Mouse (Mus musculus): ENCODE results near the gene E2f8. TPM values are rescaled to one million over a fixed set of nuclear protein-coding genes. Genes with fewer than 3 reads are reported as not detected.

The E2f8 gene
- 18.8 and 20.5 TPM in 2 replicates for polyA plus RNA-seq (2015; fragmentation: Nextera tagmentation; extraction: Ambion mirVana)

DNA sequence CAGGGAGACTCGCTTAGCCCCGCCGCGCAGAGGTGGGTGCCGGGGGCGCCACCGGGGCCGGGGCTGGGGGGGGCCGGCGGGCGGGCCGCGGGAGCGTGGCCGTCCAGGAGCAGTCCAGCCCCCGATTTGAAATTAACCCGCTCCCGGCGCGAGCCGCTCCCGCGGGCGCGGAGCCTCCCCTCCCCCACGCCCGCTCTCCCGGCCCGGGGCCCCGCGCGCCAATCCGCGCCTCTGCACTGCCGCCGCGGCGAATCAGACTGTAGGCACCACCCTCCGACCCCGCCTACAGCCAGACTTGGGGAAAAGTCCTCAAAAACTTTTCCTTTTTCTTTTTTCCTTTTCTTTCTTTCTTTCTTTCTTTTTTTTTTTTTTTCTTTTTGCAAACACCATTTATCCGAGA, at the start of gene E2f8:
Gene E2f8, minus strand, starts transcription at position 111 of the 400 bp plus-strand sequence.
- WGBS: under 1% methylated on average over 41 of the region's 41 CpGs
- Histone ChIP-seq H3K27ac (replicated peaks) (peak within 1 kb of the TSS; percentile 83), H3K4me1 (peaks cover 20% of the 10 kb centered on the region; the same call in 1 of the 2 replicates), H3K9me3 (replicated peaks) (no peaks in the 10 kb centered on the region), H3K27me3 (peaks cover 11% of the 10 kb centered on the region; the same call in 1 of the 2 replicates), H3K4me2 (replicated peaks) (peak within 1 kb of the TSS; percentile 94), H3K9ac (peak within 1 kb of the TSS; percentile 62), H3K36me3 (0 out of 2 replicates have a peak, but pooled peaks cover 9% of the 10 kb centered on the region), H3K4me3 (replicated peaks) (peak within 1 kb of the TSS; percentile 87)
- ATAC-seq (ENCODE audit: insufficient number of reproducible peaks, low FRiP score, low TSS enrichment, low read depth): peak; percentile 86

DNA sequence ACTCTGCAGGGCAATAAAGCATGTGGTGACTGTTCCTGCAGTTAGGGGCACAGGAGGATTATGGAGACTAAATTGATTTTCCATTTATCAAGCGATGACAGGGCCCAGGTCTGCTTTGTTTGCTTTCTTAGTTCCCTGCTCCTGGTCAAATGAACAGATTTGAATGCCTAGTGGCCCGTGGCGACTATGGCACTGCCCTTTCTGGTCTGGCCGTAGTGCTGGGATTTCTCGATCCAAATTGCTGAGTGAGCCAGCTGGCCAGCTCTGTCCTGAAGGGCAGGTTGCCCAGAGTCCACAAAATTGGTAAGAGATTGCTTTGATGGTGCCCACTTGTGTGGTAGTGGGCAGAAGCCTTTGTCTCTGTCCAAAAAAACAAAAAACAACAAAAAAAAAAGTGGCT, 49.0 kb upstream of the E2f8 start:
- Histone ChIP-seq H3K9me3 (replicated peaks) (no peaks in the 10 kb centered on the region), H3K4me2 (replicated peaks) (no peak overlapping the region), H3K4me3 (replicated peaks) (no peak overlapping the region), H3K27ac (replicated peaks) (no peak overlapping the region), H3K4me1 (no peaks in the 10 kb centered on the region), H3K27me3 (peaks cover 7% of the 10 kb centered on the region; the same call in 1 of the 2 replicates), H3K9ac (no peak overlapping the region), H3K36me3 (no peaks in the 10 kb centered on the region)
- ATAC-seq (ENCODE audit: insufficient number of reproducible peaks, low FRiP score, low TSS enrichment, low read depth): no peak
- 75% methylated on average over 5 of the region's 5 CpGs for WGBS

- no peak for ATAC-seq (ENCODE audit: insufficient number of reproducible peaks, low FRiP score, low TSS enrichment, low read depth)
- Histone ChIP-seq H3K9ac (no peak overlapping the region), H3K27ac (replicated peaks) (no peak overlapping the region), H3K4me3 (replicated peaks) (no peak overlapping the region), H3K4me1 (peaks cover 4% of the 10 kb centered on the region; the same call in 1 of the 2 replicates), H3K36me3 (no peaks in the 10 kb centered on the region), H3K4me2 (replicated peaks) (no peak overlapping the region), H3K27me3 (no peaks in the 10 kb centered on the region), H3K9me3 (replicated peaks) (no peaks in the 10 kb centered on the region)
- 15% methylated on average over 3 of the region's 3 CpGs for WGBS
These were observed 47.0 kb upstream of the E2f8 start for GRCm38 (mm10) chr7:48928364-48928763.

DNA sequence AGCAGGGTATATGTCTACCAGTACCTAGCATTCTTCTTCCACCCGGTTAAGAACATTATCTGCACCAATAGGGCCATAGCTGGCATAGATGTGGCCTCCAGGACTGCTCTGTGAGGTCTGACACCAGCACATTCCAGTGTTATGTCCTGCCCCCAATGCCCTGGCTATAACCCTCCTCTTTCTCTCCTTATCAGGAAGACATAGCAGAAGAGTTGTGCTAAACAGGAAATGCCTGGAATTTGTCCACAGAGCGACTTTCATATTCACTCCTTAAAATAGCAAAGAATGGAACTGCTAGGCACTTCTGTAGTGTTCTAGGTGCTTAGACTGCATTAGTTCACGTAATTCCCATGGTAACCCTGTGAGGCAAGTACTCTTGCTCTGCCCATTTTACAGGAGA, 43.8 kb upstream of the E2f8 start:
- Histone ChIP-seq H3K36me3 (no peaks in the 10 kb centered on the region), H3K4me1 (peaks cover 4% of the 10 kb centered on the region; the same call in 1 of the 2 replicates), H3K27me3 (no peaks in the 10 kb centered on the region), H3K27ac (replicated peaks) (no peak overlapping the region), H3K9ac (no peak overlapping the region), H3K4me2 (replicated peaks) (no peak overlapping the region), H3K9me3 (replicated peaks) (no peaks in the 10 kb centered on the region), H3K4me3 (replicated peaks) (no peak overlapping the region)
- WGBS: 71% methylated on average over 3 of the region's 3 CpGs
- ATAC-seq (ENCODE audit: insufficient number of reproducible peaks, low FRiP score, low TSS enrichment, low read depth): no peak

GRCm38 (mm10) chr7:48923620-48924019, 42.2 kb upstream of the E2f8 start:
- WGBS: 70% methylated on average over 10 of the region's 10 CpGs
- Histone ChIP-seq H3K36me3 (no peaks in the 10 kb centered on the region), H3K4me3 (replicated peaks) (no peak overlapping the region), H3K27ac (replicated peaks) (no peak overlapping the region), H3K9ac (no peak overlapping the region), H3K27me3 (no peaks in the 10 kb centered on the region), H3K4me2 (replicated peaks) (no peak overlapping the region), H3K4me1 (peaks cover 4% of the 10 kb centered on the region; the same call in 1 of the 2 replicates), H3K9me3 (replicated peaks) (no peaks in the 10 kb centered on the region)
- no peak for ATAC-seq (ENCODE audit: insufficient number of reproducible peaks, low FRiP score, low TSS enrichment, low read depth)

- H3K4me3 ChIP-seq (replicated peaks): no peak overlapping the region
- no peaks in the 10 kb centered on the region for H3K36me3 ChIP-seq
- WGBS: 40% methylated on average over 11 of the region's 11 CpGs
- H3K27me3 ChIP-seq: peaks cover 12% of the 10 kb centered on the region
- no peak overlapping the region for H3K9ac ChIP-seq
- H3K27ac ChIP-seq (replicated peaks): no peak overlapping the region
- no peak for ATAC-seq (ENCODE audit: insufficient number of reproducible peaks, low FRiP score, low TSS enrichment, low read depth)
- H3K4me2 ChIP-seq (replicated peaks): no peak overlapping the region
- H3K4me1 ChIP-seq: peaks cover 4% of the 10 kb centered on the region; the same call in 1 of the 2 replicates
- H3K9me3 ChIP-seq (replicated peaks): no peaks in the 10 kb centered on the region
These were observed 37.0 kb upstream of the E2f8 start for GRCm38 (mm10) chr7:48918389-48918788.

DNA sequence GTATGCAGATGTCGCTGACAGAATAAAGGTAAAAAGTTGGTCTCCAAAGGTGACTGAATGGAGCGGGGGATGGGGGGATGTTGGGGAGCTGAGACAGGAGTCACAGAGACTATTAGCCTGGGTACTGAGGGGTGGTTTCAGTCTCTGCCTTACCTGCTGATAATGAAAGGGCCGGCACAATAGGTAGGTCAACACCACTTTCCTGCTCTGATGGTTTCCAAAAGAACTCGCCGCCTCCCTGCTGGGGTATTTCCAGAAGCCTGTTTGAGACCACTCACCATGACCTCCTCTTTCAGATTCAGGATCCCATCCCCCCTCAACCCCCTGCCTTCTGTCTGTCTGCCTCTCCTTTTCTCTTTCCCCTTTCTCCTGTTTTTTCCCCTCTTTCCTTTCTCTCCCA, 36.6 kb upstream of the E2f8 start:
- H3K9ac ChIP-seq: no peak overlapping the region
- H3K27me3 ChIP-seq: peaks cover 12% of the 10 kb centered on the region
- no peak overlapping the region for H3K4me3 ChIP-seq (replicated peaks)
- H3K27ac ChIP-seq (replicated peaks): no peak overlapping the region
- 30% methylated on average over 5 of the region's 5 CpGs for WGBS
- ATAC-seq (ENCODE audit: insufficient number of reproducible peaks, low FRiP score, low TSS enrichment, low read depth): no peak
- peaks cover 4% of the 10 kb centered on the region; the same call in 1 of the 2 replicates for H3K4me1 ChIP-seq
- H3K4me2 ChIP-seq (replicated peaks): no peak overlapping the region
- no peaks in the 10 kb centered on the region for H3K9me3 ChIP-seq (replicated peaks)
- no peaks in the 10 kb centered on the region for H3K36me3 ChIP-seq

- 20% methylated on average over 5 of the region's 5 CpGs for WGBS
- no peak overlapping the region for H3K4me3 ChIP-seq (replicated peaks)
- no peaks in the 10 kb centered on the region for H3K36me3 ChIP-seq
- no peak overlapping the region for H3K27ac ChIP-seq (replicated peaks)
- H3K4me2 ChIP-seq (replicated peaks): no peak overlapping the region
- peaks cover 4% of the 10 kb centered on the region; the same call in 1 of the 2 replicates for H3K4me1 ChIP-seq
- peaks cover 12% of the 10 kb centered on the region for H3K27me3 ChIP-seq
- H3K9ac ChIP-seq: no peak overlapping the region
- ATAC-seq (ENCODE audit: insufficient number of reproducible peaks, low FRiP score, low TSS enrichment, low read depth): no peak
- no peaks in the 10 kb centered on the region for H3K9me3 ChIP-seq (replicated peaks)
These were observed 36.1 kb upstream of the E2f8 start for GRCm38 (mm10) chr7:48917463-48917862.

DNA sequence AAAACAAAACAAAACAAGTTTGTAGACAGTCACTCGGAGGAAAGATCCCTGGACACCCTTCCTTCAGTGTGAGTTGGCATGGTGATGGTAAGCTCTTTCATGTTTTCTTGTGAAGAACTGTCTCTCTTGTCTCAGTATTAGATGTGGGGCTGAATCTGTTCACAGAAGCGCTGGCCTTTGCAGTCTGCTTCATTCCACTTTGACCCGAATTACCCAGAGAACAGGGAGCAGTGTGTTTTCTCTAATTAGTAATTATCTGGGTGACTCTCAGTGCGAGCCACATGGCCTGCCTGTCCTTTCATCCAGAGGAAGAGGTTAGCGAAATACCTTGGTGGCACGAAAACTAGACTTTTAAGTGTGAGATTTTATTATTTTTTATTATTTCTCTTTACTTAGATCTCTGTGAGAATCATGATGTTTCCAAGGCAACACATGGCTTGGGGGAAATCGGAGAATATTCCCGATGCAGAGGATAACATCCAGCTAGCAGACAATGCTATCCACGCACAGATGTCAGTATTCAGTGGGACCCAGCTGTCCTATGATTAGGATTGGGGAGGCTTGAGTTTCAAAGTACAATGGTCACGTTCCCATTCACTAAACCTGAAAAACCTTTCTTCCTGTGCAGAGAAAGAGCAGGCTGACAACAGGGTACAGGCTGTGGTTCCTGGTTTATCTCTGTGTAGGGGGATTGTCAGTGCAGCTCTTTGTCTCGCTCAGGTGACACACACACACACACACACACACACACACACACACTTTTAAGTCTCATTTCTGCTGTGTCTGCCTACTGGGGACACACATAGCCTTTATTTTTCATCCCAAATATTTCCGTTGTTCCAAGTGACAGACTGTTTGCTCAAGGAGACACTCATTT, 33.5 kb upstream of the E2f8 start:
- H3K27me3 ChIP-seq: peaks cover 12% of the 10 kb centered on the region
- WGBS: 44% methylated on average over 12 of the region's 12 CpGs
- ATAC-seq (ENCODE audit: insufficient number of reproducible peaks, low FRiP score, low TSS enrichment, low read depth): no peak
- H3K4me1 ChIP-seq: peaks cover 16% of the 10 kb centered on the region
- no peaks in the 10 kb centered on the region for H3K36me3 ChIP-seq
- H3K9ac ChIP-seq: no peak overlapping the region
- H3K4me3 ChIP-seq (replicated peaks): no peak overlapping the region
- H3K4me2 ChIP-seq (replicated peaks): no peak overlapping the region
- H3K27ac ChIP-seq (replicated peaks): no peak overlapping the region
- H3K9me3 ChIP-seq (replicated peaks): no peaks in the 10 kb centered on the region

GRCm38 (mm10) chr7:48911146-48911545, 29.8 kb upstream of the E2f8 start:
- H3K36me3 ChIP-seq: no peaks in the 10 kb centered on the region
- H3K9ac ChIP-seq: no peak overlapping the region
- no peak overlapping the region for H3K4me2 ChIP-seq (replicated peaks)
- peaks cover 22% of the 10 kb centered on the region for H3K4me1 ChIP-seq
- H3K27ac ChIP-seq (replicated peaks): no peak overlapping the region
- H3K9me3 ChIP-seq (replicated peaks): no peaks in the 10 kb centered on the region
- no peak for ATAC-seq (ENCODE audit: insufficient number of reproducible peaks, low FRiP score, low TSS enrichment, low read depth)
- no peak overlapping the region for H3K4me3 ChIP-seq (replicated peaks)
- H3K27me3 ChIP-seq: no peaks in the 10 kb centered on the region

GRCm38 (mm10) chr7:48910282-48910681, 28.9 kb upstream of the E2f8 start:
- H3K36me3 ChIP-seq: no peaks in the 10 kb centered on the region
- H3K27me3 ChIP-seq: no peaks in the 10 kb centered on the region
- no peaks in the 10 kb centered on the region for H3K9me3 ChIP-seq (replicated peaks)
- H3K4me2 ChIP-seq (replicated peaks): no peak overlapping the region
- peak overlapping the region; percentile 45 for H3K27ac ChIP-seq (replicated peaks)
- no peak overlapping the region for H3K4me3 ChIP-seq (replicated peaks)
- no peak overlapping the region for H3K9ac ChIP-seq
- peaks cover 22% of the 10 kb centered on the region for H3K4me1 ChIP-seq
- ATAC-seq (ENCODE audit: insufficient number of reproducible peaks, low FRiP score, low TSS enrichment, low read depth): no peak
- 47% methylated on average over 6 of the region's 6 CpGs for WGBS
